ENCODE assay signal across 12 mouse cellular contexts in the genomic region with DNA sequence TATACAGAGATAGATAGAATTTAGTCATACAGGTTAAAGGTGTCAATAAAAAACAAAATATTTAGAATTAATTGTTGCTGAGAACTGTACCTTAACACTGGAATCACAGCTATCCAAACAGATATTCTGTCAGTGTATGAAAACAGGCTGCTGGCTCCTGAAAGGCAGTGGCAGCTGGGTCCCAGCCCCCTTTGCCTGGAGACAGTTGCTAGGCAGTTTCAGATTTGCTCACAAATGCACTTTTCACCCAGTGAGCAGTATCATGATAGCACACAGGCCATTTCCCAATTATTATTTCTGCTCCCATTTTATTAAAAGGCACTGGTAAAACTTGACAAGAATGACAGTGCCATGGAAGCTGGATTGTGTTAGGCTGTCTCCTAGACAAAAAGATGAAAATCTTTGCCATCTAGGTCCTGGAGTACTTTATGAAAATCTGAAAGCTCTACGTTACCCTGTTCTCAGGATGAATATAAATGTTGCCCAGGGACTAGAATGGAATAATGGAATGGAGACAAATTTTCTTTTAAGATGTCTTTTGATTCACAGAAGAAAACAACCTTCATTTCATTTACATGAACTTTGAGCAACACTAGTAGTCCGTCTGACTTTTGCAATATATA. TPM values are rescaled to one million over a fixed set of nuclear protein-coding genes. Genes with fewer than 3 reads are reported as not detected.
DNase-seq lines count a peak whose midpoint lies in the region; ATAC-seq and TF ChIP-seq lines count a peak whose summit lies in the region.
"Had no signal": no experiment of that assay in that cellular context is flagged by ENCODE, and none has a peak within 500 bp of the region (broad histone marks: within the 10 kb centered on the region; RNA-seq: fewer than 3 reads in every experiment).

No protein-coding gene starts in this region.

- no peak overlapping the region for H3K4me2 ChIP-seq in hindbrain, embryonic 15.5 days
- H3K4me2 ChIP-seq in midbrain, embryonic 16.5 days (ENCODE audit: low read length): no peak overlapping the region
- H3K4me2 ChIP-seq: kidney, embryonic 15.5 days; limb, embryonic 12.5 days had no signal

- H3K4me1 ChIP-seq in hindbrain, embryonic 15.5 days (replicated peaks): 0 out of 2 replicates have a peak, but pooled peaks cover 3% of the 10 kb centered on the region
- H3K4me1 ChIP-seq in midbrain, embryonic 16.5 days (ENCODE audit: control insufficient read depth, insufficient read depth, low read length): peaks cover 10% of the 10 kb centered on the region
- H3K4me1 ChIP-seq: kidney, embryonic 15.5 days; limb, embryonic 12.5 days had no signal

- no peaks in the 10 kb centered on the region for H3K9me3 ChIP-seq in hindbrain, embryonic 15.5 days
- H3K9me3 ChIP-seq in midbrain, embryonic 16.5 days (replicated peaks; ENCODE audit: control insufficient read depth, low read length, poor library complexity, severe bottlenecking): no peaks in the 10 kb centered on the region
- H3K9me3 ChIP-seq: kidney, embryonic 15.5 days; limb, embryonic 12.5 days had no signal

- TF ChIP-seq CTCF in brain, embryonic 14.5 days (IDR thresholded peaks at IDR 0.05; ENCODE audit: borderline replicate concordance, extremely low read depth, insufficient read depth, insufficient read length): no peak

- H3K27me3 ChIP-seq in hindbrain, embryonic 15.5 days: no peaks in the 10 kb centered on the region
- no peaks in the 10 kb centered on the region for H3K27me3 ChIP-seq in midbrain, embryonic 16.5 days (ENCODE audit: control insufficient read depth, insufficient read depth, low read depth, low read length)
- H3K27me3 ChIP-seq: kidney, embryonic 15.5 days; limb, embryonic 12.5 days had no signal

- peak; percentile 87 for ATAC-seq in hindbrain, embryonic 15.5 days (ENCODE audit: low FRiP score, low read depth)
- peak; percentile 95 for ATAC-seq in midbrain, embryonic 16.5 days
- no peak for ATAC-seq in monocyte, adult 5-6 weeks (replicated peaks; ENCODE audit: insufficient number of reproducible peaks, low FRiP score, low TSS enrichment, poor library complexity, severe bottlenecking)

- H3K9ac ChIP-seq in hindbrain, embryonic 15.5 days: no peak overlapping the region
- no peak overlapping the region for H3K9ac ChIP-seq in midbrain, embryonic 16.5 days (ENCODE audit: low read depth, low read length)
- H3K9ac ChIP-seq: kidney, embryonic 15.5 days; limb, embryonic 12.5 days had no signal

- no peaks in the 10 kb centered on the region for H3K36me3 ChIP-seq in hindbrain, embryonic 15.5 days
- no peaks in the 10 kb centered on the region for H3K36me3 ChIP-seq in midbrain, embryonic 16.5 days (ENCODE audit: control insufficient read depth, insufficient read depth, low read length)
- H3K36me3 ChIP-seq: kidney, embryonic 15.5 days; limb, embryonic 12.5 days had no signal

- DNase-seq in frontal cortex, postnatal 10 days (ENCODE audit: low spot score in 2 of 2): peak; percentile 20 to 29
- no peak for DNase-seq in frontal cortex, postnatal 14 days (ENCODE audit: low spot score in 2 of 2)
- peak; percentile 77 for DNase-seq in brain, embryonic 14.5 days (ENCODE audit: low read depth)
- DNase-seq in kidney, postnatal 4 days: no peak
- DNase-seq in MN1 (ENCODE audit: low spot score): no peak
- DNase-seq: gastrocnemius, postnatal 10 days; lung, postnatal 14 days had no signal

- 61% methylated on average over 2 of the region's 2 CpGs for WGBS in hindbrain, embryonic 15.5 days
- WGBS in midbrain, embryonic 16.5 days: 51% methylated on average over 2 of the region's 2 CpGs

- no peak overlapping the region for H3K4me3 ChIP-seq in hindbrain, embryonic 15.5 days
- no peak overlapping the region for H3K4me3 ChIP-seq in midbrain, embryonic 16.5 days (ENCODE audit: low read depth, low read length)
- H3K4me3 ChIP-seq: kidney, embryonic 15.5 days; limb, embryonic 12.5 days had no signal

- no peak overlapping the region for H3K27ac ChIP-seq in hindbrain, embryonic 15.5 days (replicated peaks)
- H3K27ac ChIP-seq in midbrain, embryonic 16.5 days (ENCODE audit: low read length): no peak overlapping the region
- H3K27ac ChIP-seq: kidney, embryonic 15.5 days; limb, embryonic 12.5 days had no signal

- no peak for TF ChIP-seq POLR2A in brain, embryonic 14.5 days (IDR thresholded peaks at IDR 0.05; ENCODE audit: borderline replicate concordance, extremely low read depth, insufficient read depth, insufficient read length, poor library complexity, severe bottlenecking)

RNA-seq across cellular contexts. Expression of a gene that starts 48.0 kb away (rescaled TPM):
- 1.1 TPM in 2 replicates for polyA plus RNA-seq in brain, embryonic 14.5 days (2012; rRNA removed)
- polyA plus RNA-seq in hindbrain, embryonic 15.5 days (2015; fragmentation: Nextera tagmentation; extraction: Ambion mirVana): 4.2 and 4.8 TPM in 2 replicates
- 3.8 and 5.5 TPM in 2 replicates for polyA plus RNA-seq in midbrain, embryonic 16.5 days (2015; fragmentation: Nextera tagmentation; extraction: Ambion mirVana)
- total RNA-seq in monocyte, adult 5-6 weeks (2017): 0.19 to 0.87 TPM (median 0.43 TPM) in 3 replicates

Comparison
In these comparisons a context has a peak if more than half of its experiments do, and no peak if none do; other contexts are left out.
1. DNase-seq: peak in frontal cortex, postnatal 10 days (2 of 2) and brain, embryonic 14.5 days (single experiment); none in frontal cortex, postnatal 14 days (0 of 2), kidney, postnatal 4 days (0 of 2) and MN1 (single experiment).